Mouse (Mus musculus) embryonic stem cell, embryonic (primary cell): Measurements from ENCODE around the gene Kbtbd4.
"Not testable (repeated sequence)": the region's sequence is repeated elsewhere in the genome, so short reads cannot be mapped to it uniquely, and the experiment has no call there.

Experiments used
- CTCF ChIA-PET, 4 experiments: fragments of 300-600 bp in 2 of 4; fragments of 350-600 bp in 2 of 4; sonication (Branson Sonifier 250); formaldehyde crosslinking; loops; one replicate each; lab custom pipeline; 2022; ENCODE audit warnings: inconsistent platforms in 2 of 4; lab: Charles Lee
- POLR2A ChIA-PET, 4 experiments: fragments of 300-600 bp in 2 of 4; fragments of 350-600 bp in 2 of 4; sonication (Branson Sonifier 250); formaldehyde crosslinking; loops; one replicate each; lab custom pipeline; 2022; ENCODE audit warnings: antibody characterized with exemption in 4 of 4, inconsistent platforms in 1 of 4; lab: Charles Lee

The Kbtbd4 gene

GRCm38 (mm10) chr2:90887627-90888026 lies 16.9 kb upstream of the Kbtbd4 start:
- ChIA-PET CTCF (interaction anchor here in 2 of 4 experiments (1.0 to 1.9 kb wide), 2 partner anchors 21 kb away, joined by 3 to 10 read pairs; no protein-coding TSS in a partner anchor), POLR2A (interaction anchor here (0.5 to 2.6 kb wide), 6 partner anchors 9 to 179 kb away, joined by 3 to 14 read pairs (median 4); partner anchors contain the start of genes Kbtbd4 (in 1 of the 4) and Ndufs3 (in 1 of the 4))

GRCm38 (mm10) chr2:90889550-90890548 lies 14.7 kb upstream of the Kbtbd4 start:
- ChIA-PET POLR2A (interaction anchor here in 3 of 4 experiments (0.6 to 2.5 kb wide), 23 partner anchors 10 to 462 kb away, joined by 3 to 19 read pairs (median 3); partner anchors contain the start of genes Kbtbd4 (in 1 of the 3) and Ndufs3 (in 1 of the 3)), CTCF (interaction anchor here in 2 of 4 experiments (0.6 to 1.8 kb wide), 2 partner anchors 23 to 28 kb away, joined by 6 to 9 read pairs; no protein-coding TSS in a partner anchor)

GRCm38 (mm10) chr2:90893673-90894298 lies 10.8 kb upstream of the Kbtbd4 start:
- CTCF ChIA-PET: no interaction called here
- POLR2A ChIA-PET: interaction anchor here in 3 of 4 experiments (0.6 to 5.0 kb wide), 16 partner anchors 9 to 649 kb away, joined by 3 to 37 read pairs (median 4); partner anchors contain the start of genes Kbtbd4 (in 2 of the 3), Ndufs3 (in 2 of the 3) and Slc39a13 (in 1 of the 3)

GRCm38 (mm10) chr2:90894299-90894677 lies 10.3 kb upstream of the Kbtbd4 start:
- CTCF ChIA-PET: not testable (repeated sequence)
- POLR2A ChIA-PET: interaction anchor here in 2 of 4 experiments (0.6 to 5.0 kb wide), 9 partner anchors 11 to 149 kb away, joined by 3 to 37 read pairs (median 4); partner anchors contain the start of genes Kbtbd4 (in 2 of the 2), Ndufs3 (in 2 of the 2) and Fnbp4 (in 1 of the 2)

- CTCF ChIA-PET: interaction anchor here in 1 of 4 experiments (0.7 kb wide), 1 partner anchor 778 kb away, joined by 5 read pairs; no protein-coding TSS in a partner anchor
- POLR2A ChIA-PET: interaction anchor here in 3 of 4 experiments (0.6 to 5.4 kb wide), 25 partner anchors 8 to 261 kb away, joined by 3 to 118 read pairs (median 4); partner anchors contain the start of gene C1qtnf4 (in 2 of the 3)
Measured at GRCm38 (mm10) chr2:90903398-90903797, 1.1 kb upstream of the Kbtbd4 start.

- ChIA-PET POLR2A (interaction anchor here (0.5 to 5.4 kb wide), 35 partner anchors 10 to 595 kb away, joined by 3 to 118 read pairs (median 3); partner anchors contain the start of genes C1qtnf4 (in 2 of the 4), Acp2 (in 1 of the 4), Ddb2 (in 1 of the 4) and Nr1h3 (in 1 of the 4)), CTCF (interaction anchor here in 2 of 4 experiments (0.6 to 1.0 kb wide), 2 partner anchors 280 to 936 kb away, joined by 4 read pairs; no protein-coding TSS in a partner anchor)
Measured at GRCm38 (mm10) chr2:90904856-90905224, 300 bp downstream of the Kbtbd4 start.

GRCm38 (mm10) chr2:90906721-90907120 lies 2.2 kb downstream of the Kbtbd4 start:
- CTCF ChIA-PET: no interaction called here

GRCm38 (mm10) chr2:90910861-90911260 lies 6.3 kb downstream of the Kbtbd4 start:
- ChIA-PET CTCF (interaction anchor here in 1 of 4 experiments (0.6 kb wide), 1 partner anchor 218 kb away, joined by 3 read pairs; no protein-coding TSS in a partner anchor), POLR2A (interaction anchor here in 3 of 4 experiments (0.5 to 2.5 kb wide), 7 partner anchors 12 to 243 kb away, joined by 3 to 10 read pairs (median 5); partner anchors contain the start of gene Celf1 (in 1 of the 3))

More at GRCm38 (mm10) chr2:90906721-90907120, 2.2 kb downstream of the Kbtbd4 start:
- POLR2A ChIA-PET: interaction anchor here in 3 of 4 experiments (1.2 to 5.4 kb wide), 8 partner anchors 9 to 108 kb away, joined by 3 to 118 read pairs (median 19); partner anchors contain the start of gene C1qtnf4 (in 2 of the 3)

- ChIA-PET CTCF (no interaction called here), POLR2A (interaction anchor here in 3 of 4 experiments (0.5 to 2.5 kb wide), 8 partner anchors 11 to 29 kb away, joined by 3 to 10 read pairs (median 3); partner anchors contain the start of gene Celf1 (in 1 of the 3))
Measured at GRCm38 (mm10) chr2:90911668-90912067, 7.1 kb downstream of the Kbtbd4 start.

- CTCF ChIA-PET: interaction anchor here in 1 of 4 experiments (1.4 kb wide), 1 partner anchor 46 kb away, joined by 4 read pairs; no protein-coding TSS in a partner anchor
- POLR2A ChIA-PET: interaction anchor here in 3 of 4 experiments (0.6 to 7.9 kb wide), 16 partner anchors 9 to 210 kb away, joined by 3 to 118 read pairs (median 5); partner anchors contain the start of genes Kbtbd4 (in 2 of the 3), Ndufs3 (in 2 of the 3) and Celf1 (in 1 of the 3)
Measured at GRCm38 (mm10) chr2:90913671-90914070, 9.1 kb downstream of the Kbtbd4 start.

GRCm38 (mm10) chr2:90915516-90915915 lies 11.0 kb downstream of the Kbtbd4 start:
- CTCF ChIA-PET: interaction anchor here in 1 of 4 experiments (1.3 to 1.6 kb wide), 2 partner anchors 50 to 200 kb away, joined by 4 read pairs; no protein-coding TSS in a partner anchor
- POLR2A ChIA-PET: interaction anchor here in 3 of 4 experiments (1.0 to 7.9 kb wide), 15 partner anchors 11 to 129 kb away, joined by 3 to 118 read pairs (median 5); partner anchors contain the start of genes Kbtbd4 (in 2 of the 3), Ndufs3 (in 2 of the 3), C1qtnf4 (in 1 of the 3) and Celf1 (in 1 of the 3)

- ChIA-PET POLR2A (interaction anchor here (0.6 to 7.9 kb wide), 47 partner anchors 9 to 1139 kb away, joined by 3 to 118 read pairs (median 5); partner anchors contain the start of genes Celf1 (in 3 of the 4), Kbtbd4 (in 3 of the 4), Ndufs3 (in 3 of the 4) and C1qtnf4 (in 2 of the 4)), CTCF (interaction anchor here in 3 of 4 experiments (0.6 to 1.9 kb wide), 5 partner anchors 15 to 149 kb away, joined by 3 to 8 read pairs (median 3); partner anchors contain the start of gene Celf1 (in 1 of the 3))
Measured at GRCm38 (mm10) chr2:90916560-90917232, 12.2 kb downstream of the Kbtbd4 start.

GRCm38 (mm10) chr2:90917233-90917998 lies 12.9 kb downstream of the Kbtbd4 start:
- ChIA-PET CTCF (interaction anchor here (0.6 to 1.9 kb wide), 8 partner anchors 14 to 649 kb away, joined by 3 to 9 read pairs (median 4); partner anchors contain the start of gene Celf1 (in 2 of the 4)), POLR2A (interaction anchor here (0.6 to 7.9 kb wide), 69 partner anchors 8 to 1138 kb away, joined by 3 to 118 read pairs (median 4); partner anchors contain the start of genes Celf1 (in 3 of the 4), Kbtbd4 (in 3 of the 4), Ndufs3 (in 3 of the 4) and C1qtnf4 (in 2 of the 4))

GRCm38 (mm10) chr2:90917999-90918698 lies 13.6 kb downstream of the Kbtbd4 start:
- CTCF ChIA-PET: interaction anchor here (0.6 to 1.2 kb wide), 6 partner anchors 13 to 649 kb away, joined by 3 to 9 read pairs (median 5); partner anchors contain the start of gene Celf1 (in 2 of the 4)
- POLR2A ChIA-PET: interaction anchor here (0.6 to 7.9 kb wide), 54 partner anchors 9 to 1088 kb away, joined by 3 to 118 read pairs (median 4); partner anchors contain the start of genes Celf1 (in 3 of the 4), Kbtbd4 (in 2 of the 4), Ndufs3 (in 2 of the 4) and C1qtnf4 (in 1 of the 4)
